Mouse (Mus musculus): ENCODE results near the gene Lingo1.

DNA sequence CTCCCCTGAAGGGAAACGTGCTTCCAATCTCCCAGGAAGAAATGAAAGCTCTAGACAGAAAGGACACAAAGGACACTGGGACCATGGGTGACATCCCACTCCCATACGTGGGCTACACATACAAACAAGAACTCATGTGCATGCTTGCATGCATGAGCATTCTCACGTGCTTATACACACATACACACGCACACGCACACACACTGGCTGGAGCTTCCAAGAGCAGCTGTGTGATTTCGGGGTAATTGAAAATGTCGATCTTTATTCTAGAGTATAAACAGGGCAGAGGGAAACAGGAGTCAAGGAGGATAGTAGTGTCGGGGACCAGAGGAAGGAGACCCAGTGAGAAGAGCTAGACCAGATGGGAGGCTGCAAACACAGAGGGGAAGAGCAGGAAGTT is 48.4 kb upstream of the Lingo1 start:
- TF ChIP-seq CTCF (conservative IDR thresholded peaks at IDR 0.05; ENCODE audit: insufficient read depth, insufficient read length, low read depth, low read length) (no peak), POLR2A (IDR thresholded peaks at IDR 0.05; ENCODE audit: low read depth, low read length) (no peak)
